Mouse (Mus musculus) heart, embryonic 15.5 days (tissue): ENCODE measurements around the gene Tiam1. TPM values are rescaled to one million over a fixed set of nuclear protein-coding genes. Genes with fewer than 3 reads are reported as not detected.

Experiments used
- ATAC-seq: fragments of 200-750 bp; cut with Nextera tagmentation; replicated peaks from 2 replicates; pipeline ENCODE4 v1.8.0; 2017; ENCODE audit warnings: low read depth, moderate TSS enrichment; ENCODE audit not compliant: insufficient number of reproducible peaks, insufficient read depth, low FRiP score
- H3K27ac ChIP-seq: fragments of 300-500 bp; sonication (generic); 2 replicates; pipeline ENCODE4 v1.5.1; 2015; ENCODE audit warnings: mild to moderate bottlenecking, inconsistent platforms
- H3K27me3 ChIP-seq: fragments of 300-500 bp; sonication (generic); 2 replicates; pipeline ENCODE4 v1.6.1; 2015; ENCODE audit warnings: inconsistent platforms
- H3K36me3 ChIP-seq: fragments of 300-500 bp; sonication (generic); 2 replicates; pipeline ENCODE4 v1.6.1; 2015; ENCODE audit warnings: mild to moderate bottlenecking, inconsistent platforms
- H3K4me1 ChIP-seq: fragments of 300-500 bp; sonication (generic); replicated peaks from 2 replicates; pipeline ENCODE4 v1.6.1; 2015; ENCODE audit warnings: inconsistent platforms
- H3K4me2 ChIP-seq: fragments of 300-500 bp; sonication (generic); 2 replicates; pipeline ENCODE4 v1.6.1; 2015; ENCODE audit warnings: inconsistent platforms, mild to moderate bottlenecking, moderate library complexity
- H3K4me3 ChIP-seq: fragments of 300-500 bp; sonication (generic); 2 replicates; pipeline ENCODE4 v1.5.1; 2015; ENCODE audit warnings: mild to moderate bottlenecking, inconsistent platforms
- H3K9ac ChIP-seq: fragments of 300-500 bp; sonication (generic); 2 replicates; pipeline ENCODE4 v1.6.1; 2015; ENCODE audit warnings: mild to moderate bottlenecking, inconsistent platforms
- H3K9me3 ChIP-seq: fragments of 300-500 bp; sonication (generic); replicated peaks from 2 replicates; pipeline ENCODE4 v1.6.1; 2016; ENCODE audit warnings: inconsistent platforms
- WGBS: fragments of 180-500 bp; shearing (Covaris S2); methylation state at CpG from one replicate; pipeline ENCODE4 v1.1.7; 2015; ENCODE audit warnings: mixed read lengths; 5-methylcytosine and 5-hydroxymethylcytosine counted together
- polyA plus RNA-seq: library from polyadenylated mRNA; unstranded; fragments of >200 nt; fragmentation: Nextera tagmentation; extraction: Ambion mirVana; gene quantifications from 2 replicates; pipeline ENCODE4 v1.2.1, GENCODE M21; 2015

Tiam1 gene
- polyA plus RNA-seq, 1 experiment from 2014 or later = 7.6 TPM

DNA sequence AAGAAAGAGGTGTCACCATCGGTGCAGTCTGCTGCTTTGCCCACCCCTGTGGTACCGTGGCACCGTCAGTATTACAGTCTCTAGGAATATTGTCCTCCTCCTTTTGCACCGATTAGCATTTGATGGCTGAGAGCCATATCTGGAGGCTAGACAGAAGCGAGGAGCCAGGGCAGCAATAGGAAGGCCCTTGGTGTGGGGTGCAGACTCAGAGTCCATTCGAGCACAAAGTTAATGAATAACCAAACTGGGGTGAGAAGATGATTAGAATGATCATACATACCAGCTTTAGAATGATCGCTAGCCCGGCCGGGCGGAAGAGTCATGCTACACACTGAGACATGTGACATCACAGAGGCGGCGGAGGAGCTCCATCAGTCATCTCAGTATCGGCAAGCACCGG, 180.7 kb downstream of the Tiam1 start:
- no peaks in the 10 kb centered on the region for H3K36me3 ChIP-seq
- peaks cover 5% of the 10 kb centered on the region for H3K27me3 ChIP-seq
- WGBS = 87% methylated on average over 14 of the region's 14 CpGs
- no peak for ATAC-seq
- H3K9me3 ChIP-seq = no peaks in the 10 kb centered on the region
- no peak overlapping the region for H3K4me2 ChIP-seq
- H3K4me1 ChIP-seq = peaks cover 17% of the 10 kb centered on the region
- no peak overlapping the region for H3K9ac ChIP-seq
- H3K4me3 ChIP-seq = no peak overlapping the region
- no peak overlapping the region for H3K27ac ChIP-seq

DNA sequence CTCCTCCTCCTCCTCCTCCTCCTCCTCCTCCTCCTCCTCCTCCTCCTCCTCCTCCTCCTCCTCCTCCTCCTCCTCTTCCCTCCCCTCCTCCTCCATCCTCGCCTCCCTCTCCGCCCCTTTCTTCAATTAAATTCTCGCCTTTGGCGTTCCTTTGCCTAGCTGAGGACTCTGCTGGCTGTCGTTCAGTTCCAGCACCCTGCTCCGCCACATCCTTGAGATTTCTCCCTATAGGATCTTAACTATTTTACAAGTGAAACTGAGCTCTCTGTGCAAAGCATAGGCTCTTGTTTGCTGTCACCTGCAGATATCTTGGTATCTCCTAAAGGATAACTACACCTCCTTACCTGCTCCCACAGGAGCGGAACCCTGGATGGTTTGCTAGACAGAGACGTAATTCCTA, 182.7 kb downstream of the Tiam1 start:
- Histone ChIP-seq H3K36me3 (no peaks in the 10 kb centered on the region), H3K4me3 (peak overlapping the region; percentile 58), H3K27me3 (peaks cover 5% of the 10 kb centered on the region), H3K4me1 (peaks cover 17% of the 10 kb centered on the region), H3K27ac (no peak overlapping the region), H3K9ac (no peak overlapping the region), H3K4me2 (peak overlapping the region; percentile 85), H3K9me3 (no peaks in the 10 kb centered on the region)
- 18% methylated on average over 7 of the region's 8 CpGs for WGBS
- ATAC-seq = no peak

DNA sequence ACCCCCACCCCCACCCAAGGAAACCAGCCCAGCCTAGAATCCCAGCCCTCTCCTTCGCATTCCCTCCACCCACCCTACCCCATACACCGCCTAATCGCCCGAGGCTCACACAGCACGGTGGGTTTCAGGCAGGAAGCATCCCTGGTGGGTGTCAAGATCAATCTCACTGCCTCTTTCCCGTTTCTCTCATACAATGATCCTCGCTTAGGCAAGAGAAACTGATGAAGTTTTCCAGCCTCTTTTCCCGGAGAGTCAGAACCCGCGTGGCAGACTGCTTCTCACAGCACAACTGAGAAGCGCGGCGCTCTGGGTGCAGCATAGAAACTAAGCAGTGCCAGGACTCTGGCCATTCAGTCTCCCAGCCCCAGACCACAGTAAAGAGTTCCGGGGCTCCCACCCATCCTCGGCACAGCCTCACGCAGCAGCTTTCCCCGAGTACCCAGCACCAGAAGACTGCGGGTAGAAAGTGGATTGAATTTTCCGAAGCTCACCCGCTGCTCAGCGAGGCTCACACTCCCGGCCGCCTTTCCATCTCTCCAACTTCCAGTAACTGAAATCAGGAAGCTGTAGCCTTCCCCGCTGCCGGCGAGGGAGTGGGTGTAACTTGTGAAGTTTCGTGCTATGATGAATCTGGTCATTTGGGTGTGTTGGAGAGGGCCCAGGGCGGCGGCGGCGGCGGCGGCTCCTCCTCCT, 183.2 kb downstream of the Tiam1 start:
- H3K27ac ChIP-seq = peak overlapping the region; percentile 4; the same call in 1 of the 2 replicates
- ATAC-seq = peak; percentile 56; the same call in 1 of the 2 replicates
- H3K4me2 ChIP-seq = peak overlapping the region; percentile 85
- H3K9ac ChIP-seq = peak overlapping the region; percentile 53
- H3K4me1 ChIP-seq = peaks cover 17% of the 10 kb centered on the region
- H3K4me3 ChIP-seq = peak overlapping the region; percentile 58
- H3K27me3 ChIP-seq = peaks cover 5% of the 10 kb centered on the region
- WGBS = under 1% methylated on average over 31 of the region's 33 CpGs
- no peaks in the 10 kb centered on the region for H3K36me3 ChIP-seq
- no peaks in the 10 kb centered on the region for H3K9me3 ChIP-seq

DNA sequence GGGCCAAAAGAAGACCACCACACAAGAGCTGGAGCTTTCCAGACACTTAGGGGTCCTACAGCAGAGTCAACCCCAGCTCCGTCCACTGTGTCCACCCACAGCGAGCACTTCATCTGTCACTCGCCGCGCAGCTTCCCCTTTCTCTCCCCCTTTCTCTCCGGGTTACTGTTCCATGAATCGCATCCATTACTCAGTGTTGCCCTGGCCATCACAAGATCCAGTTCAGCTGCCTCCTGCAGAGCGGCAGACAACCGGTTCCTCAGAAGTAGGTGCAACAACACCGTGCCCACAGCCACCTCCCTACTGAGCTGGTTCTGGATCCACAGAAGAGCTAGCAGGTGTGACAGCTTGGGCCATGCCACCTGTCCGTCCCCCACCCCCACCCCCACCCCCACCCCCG, 184.6 kb downstream of the Tiam1 start:
- peaks cover 5% of the 10 kb centered on the region for H3K27me3 ChIP-seq
- no peak overlapping the region for H3K27ac ChIP-seq
- peaks cover 17% of the 10 kb centered on the region for H3K4me1 ChIP-seq
- WGBS = 31% methylated on average over 12 of the region's 12 CpGs
- peak overlapping the region; percentile 32; the same call in 1 of the 2 replicates for H3K4me2 ChIP-seq
- no peak for ATAC-seq
- no peaks in the 10 kb centered on the region for H3K9me3 ChIP-seq
- H3K4me3 ChIP-seq = no peak overlapping the region; the same call in 1 of the 2 replicates
- H3K9ac ChIP-seq = no peak overlapping the region
- no peaks in the 10 kb centered on the region for H3K36me3 ChIP-seq

DNA sequence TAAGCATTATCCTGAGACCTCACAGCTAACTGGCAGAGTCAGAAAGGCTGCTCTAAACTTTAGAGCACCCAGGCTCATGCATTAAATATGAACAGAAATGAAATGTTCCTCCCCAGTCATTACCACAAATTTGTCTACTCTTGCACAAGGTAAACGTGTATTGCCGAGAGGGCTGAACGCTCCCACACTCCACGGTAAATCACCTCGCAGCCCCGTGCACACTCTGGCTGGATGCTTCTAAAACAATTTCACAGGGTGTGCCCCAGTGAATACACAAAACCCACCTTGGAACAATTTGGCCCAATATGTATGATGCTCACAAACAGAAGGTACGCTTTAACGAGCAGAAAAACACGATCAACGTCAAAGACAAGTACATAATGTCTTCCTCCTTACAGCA, 185.5 kb downstream of the Tiam1 start:
- Histone ChIP-seq H3K4me1 (peaks cover 17% of the 10 kb centered on the region), H3K27me3 (peaks cover 5% of the 10 kb centered on the region), H3K36me3 (no peaks in the 10 kb centered on the region), H3K9ac (no peak overlapping the region), H3K4me3 (no peak overlapping the region), H3K27ac (no peak overlapping the region), H3K4me2 (no peak overlapping the region), H3K9me3 (no peaks in the 10 kb centered on the region)
- WGBS = 83% methylated on average over 10 of the region's 10 CpGs
- ATAC-seq = no peak

DNA sequence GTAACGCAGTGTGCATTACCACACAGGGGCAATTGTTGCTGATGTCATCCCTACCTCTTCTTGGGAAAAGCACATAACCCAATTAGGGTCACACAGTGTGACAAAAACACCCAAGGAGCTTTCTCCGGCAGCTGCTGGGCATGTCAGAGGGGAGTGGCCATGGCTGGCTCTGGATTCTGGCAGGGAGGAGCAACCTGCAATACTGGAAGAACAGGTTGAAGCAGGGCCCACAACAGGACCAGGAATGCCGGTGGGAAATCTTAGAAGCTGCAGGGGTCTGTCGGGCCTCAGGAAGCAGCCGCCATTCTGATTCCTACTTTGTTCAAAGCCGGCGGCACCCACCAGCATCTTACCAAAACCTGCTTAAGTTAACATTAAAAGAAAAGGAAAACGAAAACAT, 189.0 kb downstream of the Tiam1 start:
- WGBS = 74% methylated on average over 8 of the region's 8 CpGs
- H3K4me3 ChIP-seq = no peak overlapping the region
- ATAC-seq = no peak
- no peak overlapping the region for H3K9ac ChIP-seq
- no peaks in the 10 kb centered on the region for H3K9me3 ChIP-seq
- H3K4me1 ChIP-seq = peaks cover 6% of the 10 kb centered on the region; the same call in 1 of the 2 replicates
- H3K4me2 ChIP-seq = no peak overlapping the region
- peaks cover 5% of the 10 kb centered on the region for H3K27me3 ChIP-seq
- no peaks in the 10 kb centered on the region for H3K36me3 ChIP-seq
- no peak overlapping the region for H3K27ac ChIP-seq

DNA sequence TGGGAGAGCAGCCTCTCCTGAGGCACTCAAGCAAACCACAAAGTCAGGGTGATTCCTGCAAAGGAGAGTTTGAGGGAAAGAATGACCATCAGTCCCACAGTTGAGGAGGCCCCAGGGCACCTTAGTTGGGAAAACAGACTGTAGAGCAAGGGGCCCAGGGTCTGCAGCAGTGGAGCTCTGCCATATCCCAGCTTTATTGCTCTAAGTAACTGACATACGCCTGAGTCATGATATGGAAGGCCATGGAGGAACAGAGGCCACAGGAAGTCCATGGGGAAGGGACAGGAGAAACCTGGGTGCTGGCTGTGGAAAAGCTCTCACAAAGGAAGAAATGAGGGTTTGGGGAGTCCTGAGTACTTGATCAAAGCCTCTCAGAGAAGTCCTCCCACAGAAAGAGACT, 189.5 kb downstream of the Tiam1 start:
- no peaks in the 10 kb centered on the region for H3K9me3 ChIP-seq
- ATAC-seq = no peak
- peaks cover 3% of the 10 kb centered on the region for H3K27me3 ChIP-seq
- H3K4me1 ChIP-seq = peaks cover 3% of the 10 kb centered on the region; the same call in 1 of the 2 replicates
- no peak overlapping the region for H3K9ac ChIP-seq
- H3K36me3 ChIP-seq = no peaks in the 10 kb centered on the region
- 88% methylated on average over 1 of the region's 1 CpGs for WGBS
- H3K4me3 ChIP-seq = no peak overlapping the region
- no peak overlapping the region for H3K27ac ChIP-seq
- H3K4me2 ChIP-seq = no peak overlapping the region

DNA sequence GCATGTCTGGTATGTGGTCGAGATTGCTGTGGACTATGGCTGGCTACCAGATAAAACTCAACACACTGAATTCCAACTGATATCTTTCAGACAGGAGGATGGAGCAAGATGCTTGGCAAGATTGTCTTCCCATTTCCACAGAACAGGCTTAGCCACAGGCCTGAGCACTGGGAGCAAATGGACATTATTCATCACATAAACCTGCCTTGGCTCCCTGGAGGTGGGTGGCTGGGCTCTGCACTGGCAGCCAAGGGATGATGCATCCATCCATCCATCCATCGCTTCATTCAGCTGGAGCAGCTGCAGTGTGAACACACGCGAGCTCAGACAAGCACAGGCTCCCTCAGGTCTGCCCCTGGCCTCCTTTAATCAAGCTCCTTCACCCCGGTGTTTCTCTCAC, 190.7 kb downstream of the Tiam1 start:
- no peaks in the 10 kb centered on the region for H3K36me3 ChIP-seq
- ATAC-seq = no peak; the same call in 1 of the 2 replicates
- no peak overlapping the region for H3K9ac ChIP-seq
- no peaks in the 10 kb centered on the region for H3K4me1 ChIP-seq
- H3K9me3 ChIP-seq = no peaks in the 10 kb centered on the region
- H3K4me3 ChIP-seq = no peak overlapping the region
- H3K27ac ChIP-seq = no peak overlapping the region
- WGBS = 63% methylated on average over 5 of the region's 5 CpGs
- no peak overlapping the region for H3K4me2 ChIP-seq
- no peaks in the 10 kb centered on the region for H3K27me3 ChIP-seq

DNA sequence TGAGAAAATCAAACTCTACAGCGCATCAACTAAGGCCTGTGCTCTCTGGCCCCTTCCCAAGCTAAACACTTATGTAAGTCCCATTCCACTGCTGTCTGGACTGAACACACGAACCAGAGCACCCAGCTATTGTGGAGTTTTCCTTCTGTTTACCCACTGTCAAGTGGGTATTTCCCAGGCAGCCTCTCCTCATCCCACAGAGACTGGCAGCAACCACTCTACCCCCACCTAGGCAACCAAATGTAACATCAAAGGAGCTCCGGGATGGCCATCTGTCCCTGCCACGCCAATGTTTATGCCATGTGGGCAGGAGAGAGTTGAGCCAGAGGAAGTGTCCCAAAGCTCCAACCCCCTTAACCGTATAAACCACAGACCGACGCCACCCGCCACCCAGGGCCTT, 192.8 kb downstream of the Tiam1 start:
- Histone ChIP-seq H3K27ac (no peak overlapping the region), H3K9me3 (no peaks in the 10 kb centered on the region), H3K36me3 (no peaks in the 10 kb centered on the region), H3K4me2 (no peak overlapping the region), H3K4me1 (no peaks in the 10 kb centered on the region), H3K9ac (no peak overlapping the region), H3K27me3 (no peaks in the 10 kb centered on the region), H3K4me3 (no peak overlapping the region)
- 60% methylated on average over 8 of the region's 8 CpGs for WGBS
- no peak; the same call in 1 of the 2 replicates for ATAC-seq

DNA sequence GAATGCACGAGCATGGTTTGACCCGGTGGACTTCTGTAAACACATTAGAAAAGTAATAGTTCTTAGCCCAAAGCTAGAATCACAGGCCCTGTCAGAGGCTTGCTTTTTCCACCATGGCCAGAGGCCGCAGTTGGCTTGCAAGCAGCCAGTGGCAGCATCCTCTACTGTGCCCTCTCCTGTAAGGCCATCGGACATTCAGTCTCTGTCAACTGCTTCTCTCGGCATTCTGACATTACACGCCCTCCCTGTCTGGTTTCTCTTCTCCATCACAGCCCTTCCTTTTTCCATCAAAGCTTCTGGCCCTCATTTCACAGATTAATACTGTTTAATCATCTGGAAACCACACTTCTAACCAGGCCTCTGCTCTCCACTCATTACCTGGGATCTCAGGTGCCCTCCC, 193.3 kb downstream of the Tiam1 start:
- Histone ChIP-seq H3K4me3 (no peak overlapping the region), H3K36me3 (no peaks in the 10 kb centered on the region), H3K9me3 (no peaks in the 10 kb centered on the region), H3K27me3 (no peaks in the 10 kb centered on the region), H3K27ac (no peak overlapping the region), H3K4me1 (no peaks in the 10 kb centered on the region), H3K4me2 (no peak overlapping the region), H3K9ac (no peak overlapping the region)
- 76% methylated on average over 6 of the region's 6 CpGs for WGBS
- ATAC-seq = no peak

DNA sequence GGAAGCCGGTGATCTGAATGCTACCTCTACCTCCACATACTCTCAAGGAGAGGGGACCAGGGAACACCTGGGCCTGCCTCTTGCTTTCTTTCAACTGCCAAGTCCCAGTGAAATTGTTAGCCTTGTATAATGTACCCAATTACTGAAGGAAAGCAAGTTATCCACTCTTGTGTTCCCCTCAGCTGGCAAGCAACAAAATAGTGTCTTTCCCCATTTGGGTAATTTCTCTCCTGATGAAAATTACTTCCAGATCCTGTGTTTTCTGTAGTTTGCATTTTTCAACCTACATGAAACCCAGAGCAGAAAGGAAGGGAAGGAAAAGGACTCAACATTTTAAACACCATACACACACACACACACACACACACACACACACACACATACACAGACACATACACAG, 195.5 kb downstream of the Tiam1 start:
- H3K4me2 ChIP-seq = no peak overlapping the region
- no peak for ATAC-seq
- H3K9me3 ChIP-seq = no peaks in the 10 kb centered on the region
- no peaks in the 10 kb centered on the region for H3K36me3 ChIP-seq
- peaks cover 11% of the 10 kb centered on the region for H3K4me1 ChIP-seq
- H3K27me3 ChIP-seq = no peaks in the 10 kb centered on the region
- WGBS = 93% methylated on average over 1 of the region's 1 CpGs
- no peak overlapping the region for H3K4me3 ChIP-seq
- H3K9ac ChIP-seq = no peak overlapping the region
- H3K27ac ChIP-seq = no peak overlapping the region

DNA sequence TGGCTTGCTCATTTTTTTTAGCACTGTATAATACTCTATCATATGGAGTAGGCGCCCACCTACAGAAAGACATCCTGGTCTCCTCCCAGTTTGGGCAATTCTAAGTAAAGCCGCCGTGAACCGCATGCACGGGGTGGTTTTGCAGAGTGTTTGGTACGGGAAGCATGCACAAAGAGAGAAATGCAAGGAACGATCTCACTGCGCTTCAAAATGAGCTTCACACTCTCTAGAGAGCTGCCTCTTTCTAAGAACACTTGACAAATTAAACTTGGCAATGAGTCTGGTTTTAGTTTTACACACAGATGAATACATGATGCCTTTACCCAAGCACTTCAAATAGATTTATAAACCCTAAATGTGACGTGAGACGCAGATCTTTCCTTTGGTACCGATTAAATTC, 196.8 kb downstream of the Tiam1 start:
- no peak overlapping the region for H3K9ac ChIP-seq
- no peaks in the 10 kb centered on the region for H3K36me3 ChIP-seq
- H3K27ac ChIP-seq = no peak overlapping the region
- no peak overlapping the region for H3K4me3 ChIP-seq
- H3K27me3 ChIP-seq = no peaks in the 10 kb centered on the region
- H3K4me2 ChIP-seq = no peak overlapping the region
- H3K9me3 ChIP-seq = no peaks in the 10 kb centered on the region
- H3K4me1 ChIP-seq = peaks cover 11% of the 10 kb centered on the region
- WGBS = 86% methylated on average over 11 of the region's 11 CpGs
- no peak for ATAC-seq
